Mouse (Mus musculus) effector memory CD4-positive, alpha-beta T cell, adult 5 months (primary cell): ENCODE results near the gene Thop1. TPM values are rescaled to one million over a fixed set of nuclear protein-coding genes. Genes with fewer than 3 reads are reported as not detected.

Source experiments
- polyA plus RNA-seq: library from polyadenylated mRNA; unstranded; fragments of 100-300 nt; shearing (Covaris generic); gene quantifications from one replicate; pipeline ENCODE4 v1.2.1, GENCODE M21; 2017

Gene Thop1
- polyA plus RNA-seq: 6.2 TPM

GRCm38 (mm10) chr10:81069836-81070235 lies at the start of gene Thop1:
Gene Thop1, plus strand, starts transcription at chr10:81070035.

GRCm38 (mm10) chr10:81025639-81026275 lies 44.1 kb upstream of the Thop1 start, which contains the start of gene Diras1:
Gene Diras1, minus strand, starts transcription at chr10:81025662.

GRCm38 (mm10) chr10:81036988-81037580 lies 32.8 kb upstream of the Thop1 start, which contains the start of gene Slc39a3:
Gene Slc39a3, minus strand, starts transcription at chr10:81037426.

GRCm38 (mm10) chr10:81059603-81060543 lies 10.0 kb upstream of the Thop1 start, which contains the start of gene Sgta:
Gene Sgta, minus strand, starts transcription at chr10:81060181.

GRCm38 (mm10) chr10:81105565-81106112 lies 35.8 kb downstream of the Thop1 start, which contains the start of gene Map2k2:
Gene Map2k2, plus strand, starts transcription at chr10:81105915.

Other genes with a start within 250 kb of the Thop1 start
- gene Oaz1, start 243.4 kb upstream of the Thop1 start, polyA plus RNA-seq: 2,107 TPM
- not detected for gene Lingo3, start 226.0 kb upstream of the Thop1 start, polyA plus RNA-seq
- gene Lsm7, start 214.8 kb upstream of the Thop1 start, polyA plus RNA-seq: 80.2 TPM
- 19.0 TPM for gene Sppl2b, start 214.8 kb upstream of the Thop1 start, polyA plus RNA-seq
- not detected for gene Tmprss9, start 198.2 kb upstream of the Thop1 start, polyA plus RNA-seq
- 133 TPM for gene Timm13, start 169.1 kb upstream of the Thop1 start, polyA plus RNA-seq
- 12.7 TPM for gene Lmnb2, start 151.8 kb upstream of the Thop1 start, polyA plus RNA-seq
- gene Gadd45b, start 140.0 kb upstream of the Thop1 start, polyA plus RNA-seq: 590 TPM
- gene Gng7, start 55.1 kb upstream of the Thop1 start, polyA plus RNA-seq: 0.67 TPM
- not detected for gene Diras1, start 44.4 kb upstream of the Thop1 start, polyA plus RNA-seq
- gene Slc39a3, start 32.6 kb upstream of the Thop1 start, polyA plus RNA-seq: 9.4 TPM
- 64.8 TPM for gene Sgta, start 9.9 kb upstream of the Thop1 start, polyA plus RNA-seq
- gene Creb3l3, start 28.8 kb downstream of the Thop1 start, polyA plus RNA-seq: not detected
- 147 TPM for gene Map2k2, start 35.9 kb downstream of the Thop1 start, polyA plus RNA-seq
- gene Zbtb7a, start 65.2 kb downstream of the Thop1 start, polyA plus RNA-seq: 74.9 TPM
- 39.4 TPM for gene Pias4, start 97.9 kb downstream of the Thop1 start, polyA plus RNA-seq
- gene Eef2, start 106.6 kb downstream of the Thop1 start, polyA plus RNA-seq: 872 TPM
- 90.2 TPM for gene Dapk3, start 113.0 kb downstream of the Thop1 start, polyA plus RNA-seq
- gene 4930442H23Rik, start 113.8 kb downstream of the Thop1 start, polyA plus RNA-seq: 0.70 TPM
- gene Nmrk2, start 132.0 kb downstream of the Thop1 start, polyA plus RNA-seq: 0.21 TPM
- 5.9 TPM for gene Atcay, start 160.8 kb downstream of the Thop1 start, polyA plus RNA-seq
- gene Zfr2, start 163.1 kb downstream of the Thop1 start, polyA plus RNA-seq: 5.5 TPM
- gene Matk, start 182.9 kb downstream of the Thop1 start, polyA plus RNA-seq: 59.6 TPM
- 146 TPM for gene Mrpl54, start 196.9 kb downstream of the Thop1 start, polyA plus RNA-seq
- gene Apba3, start 196.9 kb downstream of the Thop1 start, polyA plus RNA-seq: 40.4 TPM
- gene Tjp3, start 221.5 kb downstream of the Thop1 start, polyA plus RNA-seq: 10.0 TPM
- gene Pip5k1c, start 222.9 kb downstream of the Thop1 start, polyA plus RNA-seq: 81.0 TPM